Mouse (Mus musculus) liver, postnatal 0 days (tissue): ENCODE results near the gene Vegfb. TPM values are rescaled to one million over a fixed set of nuclear protein-coding genes. Genes with fewer than 3 reads are reported as not detected.

Source experiments
- ATAC-seq: fragments of 200-750 bp; cut with Nextera tagmentation; 2 replicates; pipeline ENCODE4 v1.8.0; 2017; ENCODE audit warnings: mild to moderate bottlenecking, moderate library complexity
- DNase-seq: peaks from one replicate; pipeline ENCODE4 v3.0.0-alpha.2; 2016
- H3K27ac ChIP-seq: fragments of 300-500 bp; sonication (generic); 2 replicates; pipeline ENCODE4 v1.5.1; 2014; ENCODE audit warnings: antibody characterized with exemption, moderate library complexity, mild to moderate bottlenecking, low read depth
- H3K27me3 ChIP-seq: fragments of 300-500 bp; sonication (generic); 2 replicates; pipeline ENCODE4 v1.6.1; 2014; ENCODE audit warnings: low read length, control low read depth, mixed read lengths; ENCODE audit not compliant: insufficient read depth
- H3K36me3 ChIP-seq: fragments of 300-500 bp; sonication (generic); replicated peaks from 2 replicates; pipeline ENCODE4 v1.6.1; 2014; ENCODE audit warnings: mild to moderate bottlenecking, control low read depth, low read length, moderate library complexity, mixed read lengths; ENCODE audit not compliant: insufficient read depth
- H3K4me1 ChIP-seq: fragments of 300-500 bp; sonication (generic); 2 replicates; pipeline ENCODE4 v1.6.1; 2014; ENCODE audit warnings: antibody characterized with exemption, mild to moderate bottlenecking, control low read depth; ENCODE audit not compliant: insufficient read depth
- H3K4me2 ChIP-seq: fragments of 300-500 bp; sonication (generic); 2 replicates; pipeline ENCODE4 v1.6.1; 2014; ENCODE audit warnings: low read depth, mild to moderate bottlenecking, low read length, moderate library complexity, mixed read lengths
- H3K4me3 ChIP-seq: fragments of 300-500 bp; sonication (generic); 2 replicates; pipeline ENCODE4 v1.5.1; 2014; ENCODE audit warnings: low read depth, low read length
- H3K9ac ChIP-seq: fragments of 300-500 bp; sonication (generic); replicated peaks from 2 replicates; pipeline ENCODE4 v1.6.1; 2014; ENCODE audit warnings: mild to moderate bottlenecking, moderate library complexity
- H3K9me3 ChIP-seq: fragments of 300-500 bp; sonication (generic); 2 replicates; pipeline ENCODE4 v1.6.1; 2016; ENCODE audit warnings: mild to moderate bottlenecking, control low read depth, low read length, mixed read lengths
- CTCF ChIP-seq: sonication (generic); IDR thresholded peaks from 2 replicates; pipeline ENCODE4 v1.5.1; 2016; ENCODE audit warnings: antibody characterized with exemption, low read depth
- EP300 ChIP-seq: IDR thresholded peaks from 2 replicates; pipeline ENCODE4 v1.6.1; 2016; ENCODE audit warnings: antibody characterized with exemption, low read depth, mild to moderate bottlenecking
- WGBS: fragments of 180-500 bp; shearing (Covaris S2); extraction: QIAGEN DNeasy Blood & Tissue Kit; methylation state at CpG from one replicate; pipeline ENCODE4 v1.1.7; 2014; ENCODE audit not compliant: insufficient replicate concordance; 5-methylcytosine and 5-hydroxymethylcytosine counted together
- polyA plus RNA-seq: library from polyadenylated mRNA; unstranded; fragments of >200 nt; fragmentation: Nextera tagmentation; extraction: Ambion mirVana; gene quantifications from 2 replicates; pipeline ENCODE4 v1.2.1, GENCODE M21; 2015

Gene Vegfb
- polyA plus RNA-seq, 1 experiment from 2014 or later, result 11.9 TPM

- Histone ChIP-seq H3K9ac (peak overlapping the region; percentile 75; the same call in 1 of the 2 replicates), H3K4me1 (peaks cover 26% of the 10 kb centered on the region), H3K36me3 (peaks cover 18% of the 10 kb centered on the region; the same call in 1 of the 2 replicates), H3K4me2 (peak overlapping the region; percentile 98), H3K4me3 (peak overlapping the region; percentile 77), H3K27me3 (no peaks in the 10 kb centered on the region), H3K27ac (peak overlapping the region; percentile 76; the same call in 1 of the 2 replicates), H3K9me3 (no peaks in the 10 kb centered on the region)
- DNase-seq, result no peak
- 61% methylated on average over 10 of the region's 10 CpGs for WGBS
- TF ChIP-seq CTCF (no peak), EP300 (peak; percentile 70)
- ATAC-seq, result peak; percentile 16; the same call in 1 of the 2 replicates
These were observed 1.3 kb downstream of the Vegfb start for GRCm38 (mm10) chr19:6985951-6986708.

- peaks cover 30% of the 10 kb centered on the region for H3K4me1 ChIP-seq
These were observed 2.2 kb downstream of the Vegfb start for GRCm38 (mm10) chr19:6985300-6985699.

GRCm38 (mm10) chr19:6983621-6984020 is 3.8 kb downstream of the Vegfb start:
- Histone ChIP-seq H3K4me3 (no peak overlapping the region), H3K27ac (no peak overlapping the region), H3K9me3 (no peaks in the 10 kb centered on the region), H3K4me1 (peaks cover 39% of the 10 kb centered on the region), H3K4me2 (no peak overlapping the region), H3K36me3 (peaks cover 16% of the 10 kb centered on the region; the same call in 1 of the 2 replicates), H3K9ac (no peak overlapping the region), H3K27me3 (no peaks in the 10 kb centered on the region)
- no peak for ATAC-seq
- TF ChIP-seq CTCF (no peak), EP300 (no peak)
- WGBS, result 96% methylated on average over 5 of the region's 5 CpGs
- no peak for DNase-seq

More at GRCm38 (mm10) chr19:6985300-6985699, 2.2 kb downstream of the Vegfb start:
- no peak for DNase-seq
- no peaks in the 10 kb centered on the region for H3K9me3 ChIP-seq
- no peaks in the 10 kb centered on the region for H3K27me3 ChIP-seq
- TF ChIP-seq CTCF (no peak), EP300 (no peak)
- peaks cover 18% of the 10 kb centered on the region; the same call in 1 of the 2 replicates for H3K36me3 ChIP-seq
- H3K27ac ChIP-seq, result no peak overlapping the region
- ATAC-seq, result no peak
- 89% methylated on average over 19 of the region's 19 CpGs for WGBS
- H3K4me3 ChIP-seq, result no peak overlapping the region
- no peak overlapping the region for H3K9ac ChIP-seq
- no peak overlapping the region for H3K4me2 ChIP-seq

- Histone ChIP-seq H3K4me1 (peaks cover 37% of the 10 kb centered on the region), H3K27me3 (no peaks in the 10 kb centered on the region), H3K9me3 (no peaks in the 10 kb centered on the region), H3K27ac (peak overlapping the region; percentile 93), H3K4me2 (peak overlapping the region; percentile 95), H3K9ac (peak overlapping the region; percentile 70; the same call in 1 of the 2 replicates), H3K4me3 (peak overlapping the region; percentile 75; the same call in 1 of the 2 replicates), H3K36me3 (peaks cover 23% of the 10 kb centered on the region)
- WGBS, result 89% methylated on average over 4 of the region's 4 CpGs
- DNase-seq (no peak), ATAC-seq (no peak)
- TF ChIP-seq EP300 (no peak), CTCF (no peak)
These were observed 6.0 kb downstream of the Vegfb start for GRCm38 (mm10) chr19:6981465-6981864.

GRCm38 (mm10) chr19:6980381-6981093 is 6.9 kb downstream of the Vegfb start, which contains the start of gene Fkbp2:
Gene Fkbp2 (minus strand): TSS chr19:6980501.
- no peak for TF ChIP-seq EP300
- TF ChIP-seq CTCF, result no peak
- WGBS, result 1% methylated on average over 38 of the region's 38 CpGs
- H3K27me3 ChIP-seq, result no peaks in the 10 kb centered on the region
- ATAC-seq, result peak; percentile 81
- H3K9me3 ChIP-seq, result no peaks in the 10 kb centered on the region
- peaks cover 39% of the 10 kb centered on the region for H3K4me1 ChIP-seq
- H3K4me3 ChIP-seq, result peak within 1 kb of the TSS; percentile 75
- H3K9ac ChIP-seq, result peak within 1 kb of the TSS; percentile 70
- H3K27ac ChIP-seq, result peak within 1 kb of the TSS; percentile 93
- peaks cover 23% of the 10 kb centered on the region for H3K36me3 ChIP-seq
- peak within 1 kb of the TSS; percentile 95 for H3K4me2 ChIP-seq
- peak; percentile 99 for DNase-seq
